Comparison of ENCODE assay signal across 9 mouse cellular contexts in the genomic region with DNA sequence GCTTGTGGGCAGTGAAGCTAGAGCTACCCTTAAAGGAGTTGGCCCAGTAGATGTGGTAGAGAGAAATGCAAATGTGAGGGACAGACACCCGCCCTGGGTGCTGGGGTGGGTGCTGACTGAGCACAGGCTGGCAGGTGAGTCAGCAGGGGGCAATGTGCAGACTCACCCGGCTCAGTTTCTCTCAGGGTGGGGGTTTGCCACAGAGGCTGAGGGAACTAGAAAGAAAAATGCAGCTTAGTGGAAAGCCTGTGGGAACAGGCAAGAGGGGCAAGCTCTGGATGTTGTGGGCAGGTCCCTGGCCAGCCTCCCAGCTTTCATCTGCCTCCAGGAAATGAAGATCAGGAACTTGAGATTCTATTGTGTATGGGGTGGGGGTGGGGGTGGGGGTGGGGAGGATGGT. TPM values are rescaled to one million over a fixed set of nuclear protein-coding genes. Genes with fewer than 3 reads are reported as not detected.
A peak's percentile ranks its signal among the peaks of the same experiment; 100 is the strongest.
DNase-seq lines count a peak whose midpoint lies in the region; ATAC-seq and TF ChIP-seq lines count a peak whose summit lies in the region.
"Had no signal": no experiment of that assay in that cellular context is flagged by ENCODE, and none has a peak within 500 bp of the region (broad histone marks: within the 10 kb centered on the region; RNA-seq: fewer than 3 reads in every experiment).

No protein-coding gene starts in this region.

- H3K9me3 ChIP-seq in heart, postnatal 0 days (replicated peaks; ENCODE audit: control insufficient read depth, low read length): no peaks in the 10 kb centered on the region
- H3K9me3 ChIP-seq in limb, embryonic 12.5 days: no peaks in the 10 kb centered on the region
- H3K9me3 ChIP-seq: G1E had no signal

- TF ChIP-seq POLR2A in small intestine, adult 2 months (IDR thresholded peaks at IDR 0.05; ENCODE audit: low read depth, low read length): no peak

- intact Hi-C loops in gastrocnemius, adult 2 months (cut with DNase I): no loop called here

- TF ChIP-seq CTCF in gastrocnemius, adult 2 months (IDR thresholded peaks at IDR 0.05): no peak
- TF ChIP-seq CTCF in heart, postnatal 0 days (IDR thresholded peaks at IDR 0.05; ENCODE audit: low read depth): no peak
- no peak for TF ChIP-seq CTCF in small intestine, adult 2 months (IDR thresholded peaks at IDR 0.05; ENCODE audit: extremely low read depth, insufficient read length, insufficient replicate concordance, low read depth, low read length)

- H3K27ac ChIP-seq in gastrocnemius, adult 2 months: peak overlapping the region; percentile 64
- peak overlapping the region; percentile 85 for H3K27ac ChIP-seq in heart, postnatal 0 days (ENCODE audit: low read depth)
- 0 out of 2 replicates have a peak overlapping the region, but pooled peaks have one; percentile 35 for H3K27ac ChIP-seq in limb, embryonic 12.5 days
- H3K27ac ChIP-seq in small intestine, adult 2 months (ENCODE audit: insufficient read depth, low read depth, low read length): peak overlapping the region; percentile 28; the same call in 1 of the 2 replicates

- no peaks in the 10 kb centered on the region for H3K27me3 ChIP-seq in heart, postnatal 0 days (ENCODE audit: control insufficient read depth, insufficient read depth, low read length)
- H3K27me3 ChIP-seq in limb, embryonic 12.5 days: no peaks in the 10 kb centered on the region; the same call in 1 of the 2 replicates
- no peaks in the 10 kb centered on the region for H3K27me3 ChIP-seq in small intestine, adult 2 months (ENCODE audit: control insufficient read depth, insufficient read depth, low read length)

- no peak for TF ChIP-seq EP300 in heart, postnatal 0 days (IDR thresholded peaks at IDR 0.05; ENCODE audit: low read depth)

- WGBS in heart, postnatal 0 days: 26% methylated on average over 2 of the region's 2 CpGs
- WGBS in limb, embryonic 12.5 days: 34% methylated on average over 2 of the region's 2 CpGs
- WGBS in small intestine, adult 2 months: 19% methylated on average over 2 of the region's 2 CpGs

- H3K4me3 ChIP-seq in gastrocnemius, adult 2 months: no peak overlapping the region
- no peak overlapping the region for H3K4me3 ChIP-seq in heart, postnatal 0 days (ENCODE audit: low read depth, low read length)
- H3K4me3 ChIP-seq in limb, embryonic 12.5 days (replicated peaks): no peak overlapping the region
- no peak overlapping the region for H3K4me3 ChIP-seq in small intestine, adult 2 months (ENCODE audit: low read depth, low read length)

- H3K4me2 ChIP-seq in heart, postnatal 0 days (ENCODE audit: low read depth, low read length): no peak overlapping the region
- H3K4me2 ChIP-seq in limb, embryonic 12.5 days: no peak overlapping the region

- peak; percentile 66 for ATAC-seq in heart, postnatal 0 days (ENCODE audit: insufficient read depth, low read depth)
- no peak for ATAC-seq in limb, embryonic 12.5 days (ENCODE audit: insufficient number of reproducible peaks, insufficient read depth, low FRiP score, low TSS enrichment, low read depth)

- H3K4me1 ChIP-seq in heart, postnatal 0 days (ENCODE audit: control insufficient read depth, insufficient read depth): no peaks in the 10 kb centered on the region
- peaks cover 6% of the 10 kb centered on the region; the same call in 1 of the 2 replicates for H3K4me1 ChIP-seq in limb, embryonic 12.5 days (replicated peaks)
- H3K4me1 ChIP-seq in small intestine, adult 2 months (ENCODE audit: control insufficient read depth, insufficient read depth, insufficient read length, low read length): peaks cover 26% of the 10 kb centered on the region

- H3K9ac ChIP-seq in heart, postnatal 0 days (replicated peaks; ENCODE audit: low read depth, low read length): no peak overlapping the region
- H3K9ac ChIP-seq in limb, embryonic 12.5 days (replicated peaks): no peak overlapping the region

- H3K36me3 ChIP-seq in heart, postnatal 0 days (replicated peaks; ENCODE audit: control insufficient read depth, insufficient read depth, low read length): no peaks in the 10 kb centered on the region
- no peaks in the 10 kb centered on the region for H3K36me3 ChIP-seq in limb, embryonic 12.5 days
- H3K36me3 ChIP-seq in small intestine, adult 2 months (ENCODE audit: control insufficient read depth, insufficient read depth, low read length): no peaks in the 10 kb centered on the region
- H3K36me3 ChIP-seq: G1E had no signal

- DNase-seq in gastrocnemius, adult 2 months: peak; percentile 33
- no peak for DNase-seq in gastrocnemius, adult 8-10 months (ENCODE audit: low spot score in 2 of 2)
- peak; percentile 30 to 68 for DNase-seq in adrenal gland, postnatal 36 days
- peak; percentile 54 for DNase-seq in heart, postnatal 0 days (ENCODE audit: low spot score)
- no peak for DNase-seq in cerebellum, postnatal 4 days (ENCODE audit: low spot score in 2 of 2)
- DNase-seq in thymus, postnatal 14 days: no peak

RNA-seq across cellular contexts. Expression of gene Cdcp1, which starts 21.9 kb away (rescaled TPM):
- not detected for total RNA-seq in gastrocnemius, adult 2 months (2021)
- not detected for total RNA-seq in gastrocnemius, adult 8-10 months (2022)
- under 1 TPM in 1 of 2 experiments, not detected in 1; 0.13 TPM for total RNA-seq in adrenal gland, postnatal 36 days (2021)
- 0.35 and 2.7 TPM in 2 replicates for total RNA-seq in heart, postnatal 0 days (2014; rRNA removed; ENCODE audit: low replicate concordance)
- 0.04 and 0.15 TPM in 2 replicates for polyA plus RNA-seq in heart, postnatal 0 days (2015; fragmentation: Nextera tagmentation; extraction: Ambion mirVana)
- 3.6 and 3.8 TPM in 2 replicates for polyA plus RNA-seq in limb, embryonic 12.5 days (2016; fragmentation: Nextera tagmentation; extraction: Ambion mirVana)
- 16.4 and 25.7 TPM in 2 replicates for polyA plus RNA-seq in small intestine, adult 2 months (2012; rRNA removed)
- polyA plus RNA-seq: G1E had no signal

RNA-seq across cellular contexts. Expression of gene Tmem158, which starts 22.8 kb away (rescaled TPM):
- 1 to 10 TPM in 1 of 2 experiments, under 1 TPM in 1; 0.23 to 1.1 TPM for total RNA-seq in gastrocnemius, adult 2 months (2021)
- 1 to 10 TPM in 2 of 4 experiments, under 1 TPM in 2; 0.60 to 1.5 (median 1.0) TPM for total RNA-seq in gastrocnemius, adult 8-10 months (2022)
- 10 to 100 TPM in 1 of 2 experiments, 1 to 10 TPM in 1; 9.3 to 10.2 TPM for total RNA-seq in adrenal gland, postnatal 36 days (2021)
- 34.3 and 34.7 TPM in 2 replicates for total RNA-seq in heart, postnatal 0 days (2014; rRNA removed; ENCODE audit: low replicate concordance)
- 8.6 and 8.9 TPM in 2 replicates for polyA plus RNA-seq in heart, postnatal 0 days (2015; fragmentation: Nextera tagmentation; extraction: Ambion mirVana)
- 15.3 and 17.0 TPM in 2 replicates for polyA plus RNA-seq in limb, embryonic 12.5 days (2016; fragmentation: Nextera tagmentation; extraction: Ambion mirVana)
- polyA plus RNA-seq in small intestine, adult 2 months (2012; rRNA removed): 21.7 and 44.7 TPM in 2 replicates
- total RNA-seq: G1E had no signal
- polyA plus RNA-seq: G1E had no signal

Comparison
In these comparisons a context has a peak if more than half of its experiments do, and no peak if none do; other contexts are left out.
1. DNase-seq: peak in gastrocnemius, adult 2 months (single experiment), adrenal gland, postnatal 36 days (2 of 2) and heart, postnatal 0 days (single experiment); none in gastrocnemius, adult 8-10 months (0 of 2), cerebellum, postnatal 4 days (0 of 2) and thymus, postnatal 14 days (single experiment).
2. H3K27ac ChIP-seq: peak in every context shown above with its lines; median percentile 85 in heart, postnatal 0 days; 64 in gastrocnemius, adult 2 months; 35 in limb, embryonic 12.5 days; 28 in small intestine, adult 2 months.
3. RNA of gene Tmem158, which starts 22.8 kb away (total RNA-seq): 34.3 to 34.7 TPM in heart, postnatal 0 days and 9.3 to 10.2 TPM in adrenal gland, postnatal 36 days; 0.60 to 1.5 TPM in gastrocnemius, adult 8-10 months and 0.23 to 1.1 TPM in gastrocnemius, adult 2 months; every median in the first group is over 4 times any median in the second.